Mouse (Mus musculus) midbrain, postnatal 0 days (tissue): ENCODE data around the gene Ccdc126. TPM values are rescaled to one million over a fixed set of nuclear protein-coding genes. Genes with fewer than 3 reads are reported as not detected.

Experiments
- ATAC-seq: fragments of 200-750 bp; cut with Nextera tagmentation; 2 replicates; pipeline ENCODE4 v1.8.0; 2017; ENCODE audit warnings: moderate number of reproducible peaks, mild to moderate bottlenecking, moderate TSS enrichment, moderate library complexity; ENCODE audit not compliant: low FRiP score
- DNase-seq: peaks from one replicate; pipeline ENCODE4 v3.0.0-alpha.2; 2015; ENCODE audit warnings: low spot score
- H3K27ac ChIP-seq: fragments of 300-500 bp; sonication (generic); 2 replicates; pipeline ENCODE4 v1.5.1; 2014; ENCODE audit warnings: low read depth, mild to moderate bottlenecking, low read length, mixed read lengths
- H3K27me3 ChIP-seq: fragments of 300-500 bp; sonication (generic); 2 replicates; pipeline ENCODE4 v1.6.1; 2014; ENCODE audit warnings: low read length, control low read depth, mixed read lengths; ENCODE audit not compliant: insufficient read depth
- H3K36me3 ChIP-seq: fragments of 300-500 bp; sonication (generic); 2 replicates; pipeline ENCODE4 v1.6.1; 2014; ENCODE audit warnings: low read length, control low read depth, mixed read lengths; ENCODE audit not compliant: insufficient read depth
- H3K4me1 ChIP-seq: fragments of 300-500 bp; sonication (generic); 2 replicates; pipeline ENCODE4 v1.6.1; 2014; ENCODE audit warnings: mild to moderate bottlenecking, control low read depth, antibody characterized with exemption, low read length, mixed read lengths; ENCODE audit not compliant: insufficient read depth
- H3K4me2 ChIP-seq: fragments of 300-500 bp; sonication (generic); 2 replicates; pipeline ENCODE4 v1.6.1; 2014; ENCODE audit warnings: low read depth, mild to moderate bottlenecking, low read length, mixed read lengths; ENCODE audit not compliant: poor library complexity, severe bottlenecking
- H3K4me3 ChIP-seq: fragments of 300-500 bp; sonication (generic); 2 replicates; pipeline ENCODE4 v1.5.1; 2014; ENCODE audit warnings: low read depth, mild to moderate bottlenecking, low read length, moderate library complexity
- H3K9ac ChIP-seq: fragments of 300-500 bp; sonication (generic); replicated peaks from 2 replicates; pipeline ENCODE4 v1.6.1; 2014; ENCODE audit warnings: mild to moderate bottlenecking, low read length, moderate library complexity, mixed read lengths; ENCODE audit not compliant: poor library complexity, severe bottlenecking
- H3K9me3 ChIP-seq: fragments of 300-500 bp; sonication (generic); 2 replicates; pipeline ENCODE4 v1.6.1; 2016; ENCODE audit warnings: low read length, control low read depth
- CTCF ChIP-seq: IDR thresholded peaks from 2 replicates; pipeline ENCODE4 v1.5.1; 2016; ENCODE audit warnings: antibody characterized with exemption, mild to moderate bottlenecking
- WGBS: fragments of 180-500 bp; shearing (Covaris S2); extraction: QIAGEN DNeasy Blood & Tissue Kit; methylation state at CpG from one replicate; pipeline ENCODE4 v1.1.7; 2014; 5-methylcytosine and 5-hydroxymethylcytosine counted together
- polyA plus RNA-seq: library from polyadenylated mRNA; unstranded; fragments of >200 nt; fragmentation: Nextera tagmentation; extraction: Ambion mirVana; gene quantifications from 2 replicates; pipeline ENCODE4 v1.2.1, GENCODE M21; 2015
- total RNA-seq: library from RNA; depleted of rRNA; stranded (reverse); fragments of >200 nt; gene quantifications from 2 replicates; pipeline ENCODE4 v1.2.3, GENCODE M21; 2014

The Ccdc126 gene
- total and polyA plus RNA-seq, 2 experiments from 2014 or later: 6.8 to 9.1 TPM

- H3K4me2 ChIP-seq: no peak overlapping the region
- H3K27me3 ChIP-seq: no peaks in the 10 kb centered on the region
- 64% methylated on average over 5 of the region's 5 CpGs for WGBS
- DNase-seq: no peak
- H3K4me1 ChIP-seq: no peaks in the 10 kb centered on the region
- no peak overlapping the region for H3K9ac ChIP-seq
- H3K4me3 ChIP-seq: no peak overlapping the region
- H3K9me3 ChIP-seq: no peaks in the 10 kb centered on the region
- ATAC-seq: no peak
- H3K36me3 ChIP-seq: 0 out of 2 replicates have a peak, but pooled peaks cover 4% of the 10 kb centered on the region
- H3K27ac ChIP-seq: no peak overlapping the region
- TF ChIP-seq CTCF: no peak
These were observed 12.4 kb downstream of the Ccdc126 start for GRCm38 (mm10) chr6:49331369-49332059.

- no peak overlapping the region for H3K27ac ChIP-seq
- ATAC-seq (no peak), DNase-seq (no peak)
- WGBS: 66% methylated on average over 13 of the region's 13 CpGs
- no peaks in the 10 kb centered on the region for H3K27me3 ChIP-seq
- H3K4me3 ChIP-seq: no peak overlapping the region
- H3K9me3 ChIP-seq: no peaks in the 10 kb centered on the region
- H3K4me2 ChIP-seq: no peak overlapping the region
- 0 out of 2 replicates have a peak, but pooled peaks cover 4% of the 10 kb centered on the region for H3K36me3 ChIP-seq
- no peaks in the 10 kb centered on the region for H3K4me1 ChIP-seq
- no peak for TF ChIP-seq CTCF
- no peak overlapping the region for H3K9ac ChIP-seq
These were observed 12.9 kb downstream of the Ccdc126 start for GRCm38 (mm10) chr6:49332060-49332370.

GRCm38 (mm10) chr6:49338566-49338965 lies 19.5 kb downstream of the Ccdc126 start:
- Histone ChIP-seq H3K9me3 (no peaks in the 10 kb centered on the region), H3K9ac (no peak overlapping the region), H3K36me3 (0 out of 2 replicates have a peak, but pooled peaks cover 4% of the 10 kb centered on the region), H3K27ac (no peak overlapping the region), H3K4me3 (no peak overlapping the region), H3K27me3 (no peaks in the 10 kb centered on the region), H3K4me2 (no peak overlapping the region), H3K4me1 (no peaks in the 10 kb centered on the region)
- peak; percentile 27 for DNase-seq
- no peak for ATAC-seq
- 19% methylated on average over 9 of the region's 9 CpGs for WGBS
- TF ChIP-seq CTCF: no peak

DNA sequence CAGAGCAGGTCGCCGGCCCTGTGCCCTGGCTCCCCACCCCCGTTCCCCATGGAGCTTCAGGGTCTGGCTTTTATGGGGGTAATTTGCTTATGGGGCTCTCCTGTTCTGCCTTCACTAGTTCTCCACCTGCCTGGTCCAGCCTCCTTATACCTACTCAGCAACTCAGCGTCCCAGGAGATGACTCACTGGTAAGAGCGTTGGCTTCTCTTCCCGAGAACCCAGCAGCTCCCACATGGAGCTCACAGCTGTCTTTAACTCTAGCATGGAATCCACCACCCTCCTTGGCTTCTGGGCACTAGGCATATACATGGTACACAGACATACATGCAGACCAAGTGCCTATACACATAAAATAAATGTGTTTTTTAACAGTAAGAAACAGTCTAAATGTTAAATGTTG lies 20.1 kb downstream of the Ccdc126 start:
- no peaks in the 10 kb centered on the region for H3K9me3 ChIP-seq
- H3K4me1 ChIP-seq: no peaks in the 10 kb centered on the region
- 32% methylated on average over 6 of the region's 6 CpGs for WGBS
- 0 out of 2 replicates have a peak, but pooled peaks cover 4% of the 10 kb centered on the region for H3K36me3 ChIP-seq
- no peak overlapping the region for H3K27ac ChIP-seq
- no peak overlapping the region for H3K4me2 ChIP-seq
- DNase-seq (no peak), ATAC-seq (no peak)
- no peak overlapping the region for H3K9ac ChIP-seq
- H3K4me3 ChIP-seq: no peak overlapping the region
- no peaks in the 10 kb centered on the region for H3K27me3 ChIP-seq
- TF ChIP-seq CTCF: no peak

GRCm38 (mm10) chr6:49343737-49344469 lies 24.8 kb downstream of the Ccdc126 start:
- Histone ChIP-seq H3K4me2 (no peak overlapping the region), H3K27me3 (no peaks in the 10 kb centered on the region), H3K36me3 (no peaks in the 10 kb centered on the region), H3K27ac (no peak overlapping the region), H3K4me1 (no peaks in the 10 kb centered on the region), H3K9me3 (no peaks in the 10 kb centered on the region), H3K9ac (no peak overlapping the region), H3K4me3 (no peak overlapping the region)
- no peak for TF ChIP-seq CTCF
- 78% methylated on average over 14 of the region's 14 CpGs for WGBS
- ATAC-seq: no peak
- no peak for DNase-seq

DNA sequence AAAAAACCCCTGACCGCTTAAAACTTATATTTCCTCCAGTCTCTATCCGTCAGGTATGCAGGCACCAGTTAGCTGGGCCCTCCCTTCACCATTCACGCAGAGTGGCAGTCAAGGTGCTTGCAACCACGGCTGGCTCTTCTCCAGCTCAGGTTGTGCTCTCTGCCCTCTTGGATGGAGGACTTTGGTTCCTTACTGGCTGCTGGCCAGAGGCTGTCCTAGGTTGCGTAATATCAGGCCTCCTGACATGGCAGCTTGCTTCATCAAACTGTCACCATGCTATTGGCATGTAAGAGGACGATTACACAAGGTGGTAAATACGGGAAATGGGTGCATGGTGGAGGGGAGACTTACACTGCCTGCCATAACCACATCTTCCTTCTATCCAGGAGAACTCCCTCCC lies 30.8 kb downstream of the Ccdc126 start:
- TF ChIP-seq CTCF: no peak
- Histone ChIP-seq H3K9me3 (no peaks in the 10 kb centered on the region), H3K4me3 (no peak overlapping the region), H3K4me2 (no peak overlapping the region), H3K27me3 (no peaks in the 10 kb centered on the region), H3K27ac (no peak overlapping the region), H3K9ac (no peak overlapping the region), H3K4me1 (no peaks in the 10 kb centered on the region), H3K36me3 (no peaks in the 10 kb centered on the region)
- WGBS: 91% methylated on average over 7 of the region's 7 CpGs
- DNase-seq (no peak), ATAC-seq (no peak)
